In genomic region chr7:31008889-31009288, GRCm38 (mm10) we compare ENCODE assay signal across 20 mouse cellular contexts. TPM values are rescaled to one million over a fixed set of nuclear protein-coding genes. Genes with fewer than 3 reads are reported as not detected.
A peak's percentile ranks its signal among the peaks of the same experiment; 100 is the strongest.
DNase-seq lines count a peak whose midpoint lies in the region; ATAC-seq and TF ChIP-seq lines count a peak whose summit lies in the region.
"Had no signal": no experiment of that assay in that cellular context is flagged by ENCODE, and none has a peak within 500 bp of the region (broad histone marks: within the 10 kb centered on the region; RNA-seq: fewer than 3 reads in every experiment).

No protein-coding gene starts in this region.

- no peaks in the 10 kb centered on the region for H3K36me3 ChIP-seq in heart, embryonic 15.5 days
- no peaks in the 10 kb centered on the region for H3K36me3 ChIP-seq in neural tube, embryonic 13.5 days
- no peaks in the 10 kb centered on the region for H3K36me3 ChIP-seq in stomach, postnatal 0 days (ENCODE audit: control insufficient read depth, insufficient read depth, low read length)
- H3K36me3 ChIP-seq in heart, adult 2 months (ENCODE audit: control insufficient read depth, insufficient read depth, low read length): no peaks in the 10 kb centered on the region
- H3K36me3 ChIP-seq: embryonic facial prominence, embryonic 13.5 days; heart, embryonic 13.5 days; limb, embryonic 15.5 days; midbrain, embryonic 15.5 days; neural tube, embryonic 12.5 days had no signal

- no peak overlapping the region for H3K9ac ChIP-seq in heart, embryonic 15.5 days
- H3K9ac ChIP-seq in neural tube, embryonic 13.5 days: no peak overlapping the region
- H3K9ac ChIP-seq in stomach, postnatal 0 days (ENCODE audit: low read length): no peak overlapping the region
- no peak overlapping the region for H3K9ac ChIP-seq in heart, adult 2 months (ENCODE audit: low read depth, low read length)
- H3K9ac ChIP-seq: embryonic facial prominence, embryonic 13.5 days; forebrain, embryonic 13.5 days; heart, embryonic 13.5 days; limb, embryonic 15.5 days; midbrain, embryonic 15.5 days; neural tube, embryonic 12.5 days had no signal

- no peak for TF ChIP-seq POLR2A in heart, adult 2 months (IDR thresholded peaks at IDR 0.05; ENCODE audit: insufficient read depth, low read depth, low read length)

- H3K4me3 ChIP-seq in heart, embryonic 15.5 days: no peak overlapping the region
- no peak overlapping the region for H3K4me3 ChIP-seq in neural tube, embryonic 13.5 days
- H3K4me3 ChIP-seq in stomach, postnatal 0 days (ENCODE audit: low read depth, low read length): no peak overlapping the region
- no peak overlapping the region for H3K4me3 ChIP-seq in heart, adult 2 months
- H3K4me3 ChIP-seq: embryonic facial prominence, embryonic 13.5 days; forebrain, embryonic 13.5 days; heart, embryonic 13.5 days; limb, embryonic 15.5 days; midbrain, embryonic 15.5 days; neural tube, embryonic 12.5 days had no signal

- H3K27ac ChIP-seq in heart, embryonic 15.5 days: no peak overlapping the region
- H3K27ac ChIP-seq in neural tube, embryonic 13.5 days (replicated peaks): 0 out of 2 replicates have a peak overlapping the region, but pooled peaks have one; percentile 33
- no peak overlapping the region for H3K27ac ChIP-seq in stomach, postnatal 0 days (replicated peaks)
- H3K27ac ChIP-seq in heart, adult 2 months: no peak overlapping the region
- H3K27ac ChIP-seq: embryonic facial prominence, embryonic 13.5 days; forebrain, embryonic 13.5 days; heart, embryonic 13.5 days; limb, embryonic 15.5 days; midbrain, embryonic 15.5 days; neural tube, embryonic 12.5 days had no signal

- TF ChIP-seq CTCF in stomach, postnatal 0 days (IDR thresholded peaks at IDR 0.05; ENCODE audit: low read depth): no peak
- TF ChIP-seq CTCF in heart, adult 2 months (IDR thresholded peaks at IDR 0.05): no peak

- DNase-seq in heart, postnatal 36 days: no peak
- no peak for DNase-seq in neural tube, embryonic 10.5 days (ENCODE audit: extremely low spot score, low spot score)
- peak; percentile 18 for DNase-seq in kidney, postnatal 14 days
- no peak for DNase-seq in stomach, postnatal 0 days (ENCODE audit: low spot score)
- DNase-seq in heart, adult 2 months: no peak
- DNase-seq in liver: no peak
- DNase-seq: B cell, adult 2 months; cerebellum, postnatal 25 days; lung, postnatal 14 days; right cerebral cortex, adult 18-20 months had no signal

- intact Hi-C loops in heart, postnatal 36 days (cut with DNase I): no loop called here
- intact Hi-C loops in heart, adult 2 months (cut with DNase I): no loop called here

- WGBS in heart, embryonic 15.5 days: 65% methylated on average over 3 of the region's 3 CpGs
- 43% methylated on average over 3 of the region's 3 CpGs for WGBS in neural tube, embryonic 13.5 days
- 28% methylated on average over 3 of the region's 3 CpGs for WGBS in stomach, postnatal 0 days
- 54% methylated on average over 3 of the region's 3 CpGs for WGBS in heart, adult 2 months

- H3K27me3 ChIP-seq in heart, embryonic 15.5 days: no peaks in the 10 kb centered on the region
- no peaks in the 10 kb centered on the region for H3K27me3 ChIP-seq in neural tube, embryonic 13.5 days
- no peaks in the 10 kb centered on the region for H3K27me3 ChIP-seq in stomach, postnatal 0 days (ENCODE audit: control insufficient read depth, insufficient read depth, low read length)
- H3K27me3 ChIP-seq in heart, adult 2 months (ENCODE audit: control insufficient read depth, insufficient read depth, low read length): no peaks in the 10 kb centered on the region
- H3K27me3 ChIP-seq: embryonic facial prominence, embryonic 13.5 days; forebrain, embryonic 13.5 days; heart, embryonic 13.5 days; limb, embryonic 15.5 days; midbrain, embryonic 15.5 days; neural tube, embryonic 12.5 days had no signal

- H3K9me3 ChIP-seq in heart, embryonic 15.5 days (replicated peaks): no peaks in the 10 kb centered on the region
- H3K9me3 ChIP-seq in neural tube, embryonic 13.5 days: no peaks in the 10 kb centered on the region
- no peaks in the 10 kb centered on the region for H3K9me3 ChIP-seq in stomach, postnatal 0 days (ENCODE audit: control insufficient read depth, low read length)
- H3K9me3 ChIP-seq: embryonic facial prominence, embryonic 13.5 days; forebrain, embryonic 13.5 days; heart, embryonic 13.5 days; limb, embryonic 15.5 days; midbrain, embryonic 15.5 days; neural tube, embryonic 12.5 days had no signal

- 0 out of 2 replicates have a peak, but pooled peaks have one; percentile 21 for ATAC-seq in heart, embryonic 15.5 days (replicated peaks; ENCODE audit: insufficient number of reproducible peaks, insufficient read depth, low FRiP score, low read depth)
- peak; percentile 44 for ATAC-seq in neural tube, embryonic 13.5 days (ENCODE audit: low read depth)
- ATAC-seq in stomach, postnatal 0 days (ENCODE audit: low FRiP score, low TSS enrichment): 0 out of 2 replicates have a peak, but pooled peaks have one; percentile 24
- ATAC-seq: forebrain, embryonic 13.5 days; midbrain, embryonic 15.5 days had no signal

- H3K4me2 ChIP-seq in heart, embryonic 15.5 days: no peak overlapping the region
- no peak overlapping the region for H3K4me2 ChIP-seq in neural tube, embryonic 13.5 days
- no peak overlapping the region for H3K4me2 ChIP-seq in stomach, postnatal 0 days (replicated peaks; ENCODE audit: low read depth)
- H3K4me2 ChIP-seq: embryonic facial prominence, embryonic 13.5 days; forebrain, embryonic 13.5 days; heart, embryonic 13.5 days; limb, embryonic 15.5 days; midbrain, embryonic 15.5 days; neural tube, embryonic 12.5 days had no signal

- H3K79me2 ChIP-seq in heart, adult 2 months (replicated peaks; ENCODE audit: control insufficient read depth, insufficient read depth, low read length): no peaks in the 10 kb centered on the region

- no peak for TF ChIP-seq EP300 in stomach, postnatal 0 days (optimal IDR thresholded peaks at IDR 0.05)
- no peak for TF ChIP-seq EP300 in heart, adult 2 months (IDR thresholded peaks at IDR 0.05; ENCODE audit: insufficient read depth, low read depth, low read length)

- H3K4me1 ChIP-seq in heart, embryonic 15.5 days (replicated peaks): no peaks in the 10 kb centered on the region
- 0 out of 2 replicates have a peak, but pooled peaks cover 8% of the 10 kb centered on the region for H3K4me1 ChIP-seq in neural tube, embryonic 13.5 days (replicated peaks)
- H3K4me1 ChIP-seq in stomach, postnatal 0 days (replicated peaks; ENCODE audit: control insufficient read depth, insufficient read depth): no peaks in the 10 kb centered on the region
- peaks cover 2% of the 10 kb centered on the region; the same call in 1 of the 2 replicates for H3K4me1 ChIP-seq in heart, adult 2 months (ENCODE audit: control insufficient read depth, insufficient read depth, low read length)
- H3K4me1 ChIP-seq: embryonic facial prominence, embryonic 13.5 days; forebrain, embryonic 13.5 days; heart, embryonic 13.5 days; midbrain, embryonic 15.5 days; neural tube, embryonic 12.5 days had no signal

RNA-seq across cellular contexts. Expression of gene Fxyd5, which starts 33.4 kb away (rescaled TPM):
- 39.1 and 47.0 TPM in 2 replicates for polyA plus RNA-seq in heart, embryonic 15.5 days (2015; fragmentation: Nextera tagmentation; extraction: Ambion mirVana)
- total RNA-seq in heart, postnatal 36 days (2021): 10 to 100 TPM; 29.3 to 30.8 TPM
- polyA plus RNA-seq in neural tube, embryonic 13.5 days (2015; fragmentation: Nextera tagmentation; extraction: Ambion mirVana): 15.9 and 19.6 TPM in 2 replicates
- 13.3 and 16.0 TPM in 2 replicates for polyA plus RNA-seq in stomach, postnatal 0 days (2015; fragmentation: Nextera tagmentation; extraction: Ambion mirVana)
- total RNA-seq in heart, adult 2 months (2021): 10 to 100 TPM; 30.5 to 31.1 TPM
- polyA plus RNA-seq in heart, adult 2 months (2012; rRNA removed): 45.0 and 55.2 TPM in 2 replicates

RNA-seq across cellular contexts. Expression of gene Fam187b, which starts 35.3 kb away (rescaled TPM):
- polyA plus RNA-seq in heart, embryonic 15.5 days (2015; fragmentation: Nextera tagmentation; extraction: Ambion mirVana): 0.54 and 0.86 TPM in 2 replicates
- under 1 TPM in 1 of 2 experiments, not detected in 1; 0.17 TPM for total RNA-seq in heart, postnatal 36 days (2021)
- 0.25 and 0.53 TPM in 2 replicates for polyA plus RNA-seq in neural tube, embryonic 13.5 days (2015; fragmentation: Nextera tagmentation; extraction: Ambion mirVana)
- 5.3 and 5.7 TPM in 2 replicates for polyA plus RNA-seq in stomach, postnatal 0 days (2015; fragmentation: Nextera tagmentation; extraction: Ambion mirVana)
- not detected for total RNA-seq in heart, adult 2 months (2021)
- 0.29 and 0.53 TPM in 2 replicates for polyA plus RNA-seq in heart, adult 2 months (2012; rRNA removed)
- total RNA-seq: gastrocnemius, adult 18-20 months had no signal

RNA-seq across cellular contexts. Expression of gene Lsr, which starts 35.6 kb away (rescaled TPM):
- polyA plus RNA-seq in heart, embryonic 15.5 days (2015; fragmentation: Nextera tagmentation; extraction: Ambion mirVana): 7.0 and 18.9 TPM in 2 replicates
- total RNA-seq in heart, postnatal 36 days (2021): 1 to 10 TPM; 3.7 to 5.1 TPM
- polyA plus RNA-seq in neural tube, embryonic 13.5 days (2015; fragmentation: Nextera tagmentation; extraction: Ambion mirVana): 17.0 and 17.6 TPM in 2 replicates
- 101 and 111 TPM in 2 replicates for polyA plus RNA-seq in stomach, postnatal 0 days (2015; fragmentation: Nextera tagmentation; extraction: Ambion mirVana)
- total RNA-seq in heart, adult 2 months (2021): 1 to 10 TPM; 3.7 to 4.3 TPM
- 5.6 and 7.6 TPM in 2 replicates for polyA plus RNA-seq in heart, adult 2 months (2012; rRNA removed)

RNA-seq across cellular contexts. Expression of gene Fxyd7, which starts 42.4 kb away (rescaled TPM):
- polyA plus RNA-seq in heart, embryonic 15.5 days (2015; fragmentation: Nextera tagmentation; extraction: Ambion mirVana): 1.1 and 2.7 TPM in 2 replicates
- total RNA-seq in heart, postnatal 36 days (2021): 1 to 10 TPM in 1 of 2 experiments, under 1 TPM in 1; 0.41 to 1.1 TPM
- polyA plus RNA-seq in neural tube, embryonic 13.5 days (2015; fragmentation: Nextera tagmentation; extraction: Ambion mirVana): 181 and 239 TPM in 2 replicates
- polyA plus RNA-seq in stomach, postnatal 0 days (2015; fragmentation: Nextera tagmentation; extraction: Ambion mirVana): 19.9 and 20.3 TPM in 2 replicates
- total RNA-seq in heart, adult 2 months (2021): 1 to 10 TPM in 1 of 2 experiments, under 1 TPM in 1; 0.63 to 1.5 TPM
- 2.9 and 3.4 TPM in 2 replicates for polyA plus RNA-seq in heart, adult 2 months (2012; rRNA removed)
- total RNA-seq: ES-E14 had no signal

RNA-seq across cellular contexts. Expression of gene Fxyd1, which starts 48.1 kb away (rescaled TPM):
- 950 and 1,236 TPM in 2 replicates for polyA plus RNA-seq in heart, embryonic 15.5 days (2015; fragmentation: Nextera tagmentation; extraction: Ambion mirVana)
- total RNA-seq in heart, postnatal 36 days (2021): 100 to 1,000 TPM; 863 to 996 TPM
- 28.2 and 33.9 TPM in 2 replicates for polyA plus RNA-seq in neural tube, embryonic 13.5 days (2015; fragmentation: Nextera tagmentation; extraction: Ambion mirVana)
- 177 and 187 TPM in 2 replicates for polyA plus RNA-seq in stomach, postnatal 0 days (2015; fragmentation: Nextera tagmentation; extraction: Ambion mirVana)
- total RNA-seq in heart, adult 2 months (2021): 100 to 1,000 TPM; 839 to 985 TPM
- 1,788 and 1,851 TPM in 2 replicates for polyA plus RNA-seq in heart, adult 2 months (2012; rRNA removed)
- total RNA-seq: ES-E14 had no signal
